Mouse (Mus musculus): ENCODE measurements around the gene Dock2. TPM values are rescaled to one million over a fixed set of nuclear protein-coding genes. Genes with fewer than 3 reads are reported as not detected.

The Dock2 gene
- polyA plus RNA-seq, 1 experiment from 2014 or later: 3.3 TPM

DNA sequence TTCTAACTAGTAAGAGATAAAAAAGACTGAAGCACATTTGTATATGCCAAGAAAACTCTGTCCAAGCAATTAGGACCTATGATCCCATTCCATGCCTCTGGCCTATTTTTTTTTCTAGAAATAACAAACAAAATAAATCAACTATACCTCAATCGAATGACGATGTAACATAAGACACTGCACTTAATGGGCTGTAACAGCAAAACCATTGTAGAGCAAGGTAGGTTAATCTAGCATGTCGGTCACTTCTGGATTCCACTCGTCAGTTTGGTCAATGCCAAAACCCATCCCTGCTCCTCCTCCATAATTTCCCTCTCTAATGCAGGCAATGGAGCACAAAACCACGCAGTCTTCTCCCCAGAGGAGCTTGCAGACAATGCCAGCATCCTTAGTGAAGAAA lies 70.3 kb downstream of the Dock2 start:
- H3K27ac ChIP-seq (replicated peaks; ENCODE audit: low read depth, low read length): no peak overlapping the region
- no peak overlapping the region for H3K9ac ChIP-seq (ENCODE audit: low read depth, low read length)
- H3K27me3 ChIP-seq (replicated peaks; ENCODE audit: control insufficient read depth, insufficient read depth, low read length): no peaks in the 10 kb centered on the region
- H3K4me1 ChIP-seq (ENCODE audit: control insufficient read depth, insufficient read depth, low read length): no peaks in the 10 kb centered on the region
- no peak overlapping the region for H3K4me2 ChIP-seq (ENCODE audit: low read depth, low read length)
- DNase-seq (ENCODE audit: low spot score) (no peak), ATAC-seq (ENCODE audit: low read depth) (no peak)
- no peaks in the 10 kb centered on the region for H3K36me3 ChIP-seq (ENCODE audit: control insufficient read depth, insufficient read depth, low read length)
- 69% methylated on average over 5 of the region's 5 CpGs for WGBS
- no peaks in the 10 kb centered on the region for H3K9me3 ChIP-seq (ENCODE audit: control insufficient read depth, low read length)
- H3K4me3 ChIP-seq (ENCODE audit: low read depth, low read length): no peak overlapping the region

DNA sequence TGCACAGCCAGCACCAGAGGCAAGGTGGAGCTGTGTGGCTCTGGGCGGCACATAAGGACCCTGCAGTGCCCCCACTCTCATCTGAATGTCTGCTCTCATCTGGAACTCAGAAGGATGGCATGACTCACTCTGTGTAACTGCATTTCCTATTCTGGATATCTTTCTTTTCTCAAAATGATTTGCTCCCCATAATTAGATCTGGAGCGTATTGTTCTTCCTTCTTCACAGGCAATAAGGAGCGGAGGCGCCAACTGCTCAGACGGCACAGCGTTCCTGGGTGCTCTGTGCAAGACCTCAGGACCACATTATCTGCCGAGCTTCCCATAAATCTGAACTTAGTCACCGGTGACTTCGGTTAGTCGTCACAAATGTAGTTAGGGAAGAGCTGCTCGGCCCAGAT lies 75.4 kb downstream of the Dock2 start:
- Histone ChIP-seq H3K9me3 (ENCODE audit: control insufficient read depth, low read length) (no peaks in the 10 kb centered on the region), H3K36me3 (ENCODE audit: control insufficient read depth, insufficient read depth, low read length) (no peaks in the 10 kb centered on the region), H3K4me2 (ENCODE audit: low read depth, low read length) (no peak overlapping the region), H3K27me3 (replicated peaks; ENCODE audit: control insufficient read depth, insufficient read depth, low read length) (no peaks in the 10 kb centered on the region), H3K4me1 (ENCODE audit: control insufficient read depth, insufficient read depth, low read length) (no peaks in the 10 kb centered on the region), H3K9ac (ENCODE audit: low read depth, low read length) (no peak overlapping the region), H3K4me3 (ENCODE audit: low read depth, low read length) (no peak overlapping the region), H3K27ac (replicated peaks; ENCODE audit: low read depth, low read length) (no peak overlapping the region)
- no peak for DNase-seq (ENCODE audit: low spot score)
- no peak for ATAC-seq (ENCODE audit: low read depth)
- 87% methylated on average over 11 of the region's 11 CpGs for WGBS

DNA sequence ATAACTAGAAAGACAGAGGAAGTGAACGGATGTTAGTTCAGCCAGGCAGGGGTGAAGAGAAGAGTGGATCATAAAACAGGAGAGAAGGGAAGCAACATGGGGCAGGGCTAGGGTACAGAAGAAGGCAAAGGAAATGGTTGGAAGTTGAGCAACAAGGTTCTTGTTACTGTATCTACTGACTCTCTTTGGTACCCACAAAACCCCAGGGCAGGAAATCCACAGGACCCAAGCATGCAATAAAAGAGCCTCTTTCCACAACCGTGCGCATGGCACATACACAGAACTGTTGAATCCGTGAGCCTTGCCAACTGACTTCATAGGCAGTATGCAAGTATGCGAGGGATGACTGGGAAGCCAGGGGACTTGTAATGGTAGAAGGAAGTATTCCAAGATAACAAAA lies 76.3 kb downstream of the Dock2 start:
- Histone ChIP-seq H3K27me3 (replicated peaks; ENCODE audit: control insufficient read depth, insufficient read depth, low read length) (no peaks in the 10 kb centered on the region), H3K27ac (replicated peaks; ENCODE audit: low read depth, low read length) (no peak overlapping the region), H3K36me3 (ENCODE audit: control insufficient read depth, insufficient read depth, low read length) (no peaks in the 10 kb centered on the region), H3K4me2 (ENCODE audit: low read depth, low read length) (no peak overlapping the region), H3K4me1 (ENCODE audit: control insufficient read depth, insufficient read depth, low read length) (no peaks in the 10 kb centered on the region), H3K9ac (ENCODE audit: low read depth, low read length) (no peak overlapping the region), H3K9me3 (ENCODE audit: control insufficient read depth, low read length) (no peaks in the 10 kb centered on the region), H3K4me3 (ENCODE audit: low read depth, low read length) (no peak overlapping the region)
- WGBS: 86% methylated on average over 5 of the region's 5 CpGs
- no peak for ATAC-seq (ENCODE audit: low read depth)
- no peak for DNase-seq (ENCODE audit: low spot score)

DNA sequence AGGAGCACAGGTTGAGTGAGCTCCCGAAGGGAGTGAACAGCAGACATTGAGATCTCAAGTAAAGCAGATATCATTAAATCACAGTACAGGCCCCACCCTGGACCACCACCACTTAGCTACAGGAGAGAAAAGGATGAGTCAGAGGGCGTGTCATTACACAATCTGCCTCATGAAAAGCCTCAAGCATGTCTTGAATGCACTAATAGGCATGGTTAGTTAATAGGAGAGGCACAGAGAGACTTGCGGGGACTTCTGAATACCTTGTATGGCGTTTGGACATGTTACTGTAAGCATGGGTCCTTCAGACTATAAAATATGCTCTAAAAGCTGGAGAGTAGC lies 78.6 kb downstream of the Dock2 start:
- Histone ChIP-seq H3K27ac (replicated peaks; ENCODE audit: low read depth, low read length) (no peak overlapping the region), H3K4me2 (ENCODE audit: low read depth, low read length) (no peak overlapping the region), H3K9me3 (ENCODE audit: control insufficient read depth, low read length) (no peaks in the 10 kb centered on the region), H3K36me3 (ENCODE audit: control insufficient read depth, insufficient read depth, low read length) (no peaks in the 10 kb centered on the region), H3K27me3 (replicated peaks; ENCODE audit: control insufficient read depth, insufficient read depth, low read length) (no peaks in the 10 kb centered on the region), H3K9ac (ENCODE audit: low read depth, low read length) (no peak overlapping the region), H3K4me3 (ENCODE audit: low read depth, low read length) (no peak overlapping the region), H3K4me1 (ENCODE audit: control insufficient read depth, insufficient read depth, low read length) (no peaks in the 10 kb centered on the region)
- ATAC-seq (ENCODE audit: low read depth) (no peak), DNase-seq (ENCODE audit: low spot score) (peak; percentile 23)
- WGBS: 71% methylated on average over 4 of the region's 4 CpGs

DNA sequence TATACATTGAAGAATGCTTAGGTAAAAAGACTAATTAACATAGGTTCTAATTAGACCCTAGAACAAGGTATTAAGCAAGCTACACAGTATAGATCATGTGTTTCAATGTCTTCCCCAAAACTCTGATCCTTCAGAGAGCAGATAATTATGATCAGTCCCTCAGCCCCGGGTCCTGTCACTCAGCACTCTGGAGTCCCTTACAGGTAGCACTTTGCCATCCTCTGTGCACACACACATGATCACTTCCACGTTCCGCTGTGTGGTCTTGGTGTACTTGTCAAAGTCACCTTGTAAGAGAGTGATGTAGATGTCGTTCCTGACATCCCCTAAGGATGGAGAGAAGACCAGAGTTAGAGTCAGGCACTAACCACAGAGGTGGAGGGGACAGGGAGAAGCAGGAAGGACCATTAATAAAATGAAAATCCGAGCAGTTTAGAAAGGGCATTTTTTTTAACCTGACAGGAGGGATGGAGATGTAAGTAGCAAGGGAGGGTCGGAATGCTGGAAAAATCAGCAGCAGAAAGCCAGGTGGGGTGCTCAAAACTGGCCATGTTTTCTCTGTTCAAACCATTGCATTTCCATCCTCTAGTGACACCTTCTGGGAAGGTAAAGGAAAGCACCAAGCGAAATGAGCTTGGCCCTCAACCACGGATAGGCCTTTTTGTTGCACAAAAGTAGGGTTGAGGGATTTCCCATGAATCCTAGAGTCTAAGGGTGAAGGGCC lies 79.1 kb downstream of the Dock2 start:
- H3K36me3 ChIP-seq (ENCODE audit: control insufficient read depth, insufficient read depth, low read length): no peaks in the 10 kb centered on the region
- no peak for ATAC-seq (ENCODE audit: low read depth)

DNA sequence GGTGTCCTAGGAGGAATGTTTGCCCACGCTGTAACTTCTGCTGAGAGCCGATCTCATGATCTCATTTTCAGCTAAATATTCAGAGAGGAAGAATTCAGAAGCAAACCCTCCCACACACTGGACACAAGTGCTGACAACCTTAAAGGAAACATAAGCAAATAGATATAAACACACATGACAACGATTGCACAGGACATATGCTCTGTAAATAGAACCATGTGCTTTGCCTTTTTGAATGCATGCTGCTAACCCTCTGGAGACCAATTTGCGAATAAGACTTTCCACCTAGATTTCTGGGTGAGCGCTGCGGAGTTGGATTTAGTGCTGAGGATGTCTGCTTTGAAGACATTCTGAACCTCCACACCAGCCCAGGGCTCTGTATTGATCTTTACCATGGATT lies 79.8 kb downstream of the Dock2 start:
- H3K4me1 ChIP-seq (ENCODE audit: control insufficient read depth, insufficient read depth, low read length): no peaks in the 10 kb centered on the region
- 39% methylated on average over 6 of the region's 6 CpGs for WGBS
- peak; percentile 23 for DNase-seq (ENCODE audit: low spot score)
- peak; percentile 33; the same call in 1 of the 2 replicates for ATAC-seq (ENCODE audit: low read depth)
- H3K4me3 ChIP-seq (ENCODE audit: low read depth, low read length): no peak overlapping the region
- H3K9me3 ChIP-seq (ENCODE audit: control insufficient read depth, low read length): no peaks in the 10 kb centered on the region
- no peaks in the 10 kb centered on the region for H3K27me3 ChIP-seq (replicated peaks; ENCODE audit: control insufficient read depth, insufficient read depth, low read length)
- no peak overlapping the region for H3K27ac ChIP-seq (replicated peaks; ENCODE audit: low read depth, low read length)
- no peak overlapping the region for H3K9ac ChIP-seq (ENCODE audit: low read depth, low read length)
- no peak overlapping the region for H3K4me2 ChIP-seq (ENCODE audit: low read depth, low read length)
- no peaks in the 10 kb centered on the region for H3K36me3 ChIP-seq (ENCODE audit: control insufficient read depth, insufficient read depth, low read length)

More for the DNA sequence above, 79.1 kb downstream of the Dock2 start:
- Histone ChIP-seq H3K27ac (replicated peaks; ENCODE audit: low read depth, low read length) (no peak overlapping the region), H3K9ac (ENCODE audit: low read depth, low read length) (no peak overlapping the region), H3K9me3 (ENCODE audit: control insufficient read depth, low read length) (no peaks in the 10 kb centered on the region), H3K4me2 (ENCODE audit: low read depth, low read length) (no peak overlapping the region), H3K4me3 (ENCODE audit: low read depth, low read length) (no peak overlapping the region), H3K4me1 (ENCODE audit: control insufficient read depth, insufficient read depth, low read length) (no peaks in the 10 kb centered on the region), H3K27me3 (replicated peaks; ENCODE audit: control insufficient read depth, insufficient read depth, low read length) (no peaks in the 10 kb centered on the region)
- no peak for DNase-seq (ENCODE audit: low spot score)
- WGBS: 53% methylated on average over 8 of the region's 8 CpGs

DNA sequence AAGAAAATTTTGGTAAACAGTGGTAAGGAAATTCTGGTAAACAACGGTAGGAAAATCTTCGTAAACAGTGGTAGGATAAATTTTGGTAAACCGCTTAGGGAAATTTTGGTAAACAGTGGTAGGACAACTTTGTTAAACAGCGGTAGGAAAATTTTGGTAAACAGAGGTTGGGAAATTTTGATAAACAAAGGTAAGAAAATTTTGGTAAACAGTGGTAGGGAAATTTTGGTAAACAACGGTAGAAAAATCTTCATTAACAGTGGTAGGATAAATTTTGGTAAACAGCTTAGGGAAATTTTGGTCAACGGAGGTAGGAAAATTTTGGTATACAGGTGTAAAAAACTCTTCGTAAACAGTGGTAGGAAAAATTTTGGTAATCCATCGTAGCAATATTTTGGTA lies 101.9 kb downstream of the Dock2 start:
- H3K27ac ChIP-seq (replicated peaks; ENCODE audit: low read depth, low read length): no peak overlapping the region
- H3K9me3 ChIP-seq (ENCODE audit: control insufficient read depth, low read length): peaks cover 9% of the 10 kb centered on the region
- H3K27me3 ChIP-seq (replicated peaks; ENCODE audit: control insufficient read depth, insufficient read depth, low read length): no peaks in the 10 kb centered on the region
- H3K4me3 ChIP-seq (ENCODE audit: low read depth, low read length): no peak overlapping the region
- DNase-seq (ENCODE audit: low spot score): peak; percentile 54
- H3K9ac ChIP-seq (ENCODE audit: low read depth, low read length): no peak overlapping the region
- 0 out of 2 replicates have a peak, but pooled peaks have one; percentile 37 for ATAC-seq (ENCODE audit: low read depth)
- H3K4me1 ChIP-seq (ENCODE audit: control insufficient read depth, insufficient read depth, low read length): no peaks in the 10 kb centered on the region
- no peaks in the 10 kb centered on the region for H3K36me3 ChIP-seq (ENCODE audit: control insufficient read depth, insufficient read depth, low read length)
- 58% methylated on average over 8 of the region's 8 CpGs for WGBS
- H3K4me2 ChIP-seq (ENCODE audit: low read depth, low read length): no peak overlapping the region

DNA sequence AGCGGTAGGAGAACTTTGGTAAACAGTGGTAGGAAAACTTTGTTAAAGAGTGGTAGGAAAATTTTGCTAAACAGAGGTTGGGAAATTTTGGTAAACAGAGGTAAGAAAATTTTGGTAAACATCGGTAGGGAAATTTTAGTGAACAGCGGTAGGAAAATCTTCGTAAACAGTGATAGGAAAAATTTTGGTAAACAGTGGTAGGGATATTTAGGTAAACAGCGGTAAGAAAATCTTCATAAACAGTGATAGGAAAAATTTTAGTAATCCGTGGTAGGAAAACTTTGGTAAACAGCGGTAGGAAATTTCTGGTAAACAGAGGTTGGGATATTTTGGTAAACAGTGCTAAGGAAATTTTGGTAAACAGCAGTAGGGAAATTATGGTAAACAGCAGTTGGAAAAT lies 239.1 kb downstream of the Dock2 start:
- Histone ChIP-seq H3K27me3 (replicated peaks; ENCODE audit: control insufficient read depth, insufficient read depth, low read length) (no peaks in the 10 kb centered on the region), H3K36me3 (ENCODE audit: control insufficient read depth, insufficient read depth, low read length) (no peaks in the 10 kb centered on the region), H3K4me1 (ENCODE audit: control insufficient read depth, insufficient read depth, low read length) (no peaks in the 10 kb centered on the region), H3K9me3 (ENCODE audit: control insufficient read depth, low read length) (peaks cover 20% of the 10 kb centered on the region), H3K4me2 (ENCODE audit: low read depth, low read length) (no peak overlapping the region), H3K4me3 (ENCODE audit: low read depth, low read length) (no peak overlapping the region), H3K27ac (replicated peaks; ENCODE audit: low read depth, low read length) (no peak overlapping the region), H3K9ac (ENCODE audit: low read depth, low read length) (no peak overlapping the region)
- 82% methylated on average over 7 of the region's 7 CpGs for WGBS
- DNase-seq (ENCODE audit: low spot score): no peak
- no peak for ATAC-seq (ENCODE audit: low read depth)

DNA sequence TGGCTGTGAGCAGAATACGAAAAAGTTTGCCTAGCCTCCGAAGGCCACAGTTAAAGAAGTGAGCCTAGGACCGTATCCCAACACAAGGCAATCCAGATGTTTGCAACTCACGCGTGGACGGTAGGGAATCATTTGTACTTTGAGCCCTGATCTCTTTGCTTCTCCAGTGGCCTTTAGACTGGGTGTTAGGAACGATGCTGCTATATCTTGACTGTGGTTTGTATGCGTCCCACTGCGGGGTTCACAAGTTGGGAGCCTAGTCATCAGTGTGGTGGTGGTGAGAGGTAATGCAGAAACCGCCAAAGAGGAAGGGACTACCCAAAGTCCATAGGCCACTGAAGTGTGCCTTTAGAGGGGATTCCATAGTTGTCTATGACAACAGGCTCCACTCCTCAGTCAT lies 251.6 kb downstream of the Dock2 start:
- H3K4me3 ChIP-seq (ENCODE audit: low read depth, low read length): no peak overlapping the region
- no peaks in the 10 kb centered on the region for H3K27me3 ChIP-seq (replicated peaks; ENCODE audit: control insufficient read depth, insufficient read depth, low read length)
- no peak overlapping the region for H3K4me2 ChIP-seq (ENCODE audit: low read depth, low read length)
- no peak overlapping the region for H3K27ac ChIP-seq (replicated peaks; ENCODE audit: low read depth, low read length)
- DNase-seq (ENCODE audit: low spot score) (no peak), ATAC-seq (ENCODE audit: low read depth) (no peak)
- no peaks in the 10 kb centered on the region for H3K9me3 ChIP-seq (ENCODE audit: control insufficient read depth, low read length)
- H3K36me3 ChIP-seq (ENCODE audit: control insufficient read depth, insufficient read depth, low read length): no peaks in the 10 kb centered on the region
- no peaks in the 10 kb centered on the region for H3K4me1 ChIP-seq (ENCODE audit: control insufficient read depth, insufficient read depth, low read length)
- no peak overlapping the region for H3K9ac ChIP-seq (ENCODE audit: low read depth, low read length)
- 95% methylated on average over 10 of the region's 10 CpGs for WGBS
